Mouse (Mus musculus): ENCODE data around the gene Shroom4.
"Not testable (repeated sequence)": the region's sequence is repeated elsewhere in the genome, so short reads cannot be mapped to it uniquely, and the experiment has no call there.

Gene Shroom4

DNA sequence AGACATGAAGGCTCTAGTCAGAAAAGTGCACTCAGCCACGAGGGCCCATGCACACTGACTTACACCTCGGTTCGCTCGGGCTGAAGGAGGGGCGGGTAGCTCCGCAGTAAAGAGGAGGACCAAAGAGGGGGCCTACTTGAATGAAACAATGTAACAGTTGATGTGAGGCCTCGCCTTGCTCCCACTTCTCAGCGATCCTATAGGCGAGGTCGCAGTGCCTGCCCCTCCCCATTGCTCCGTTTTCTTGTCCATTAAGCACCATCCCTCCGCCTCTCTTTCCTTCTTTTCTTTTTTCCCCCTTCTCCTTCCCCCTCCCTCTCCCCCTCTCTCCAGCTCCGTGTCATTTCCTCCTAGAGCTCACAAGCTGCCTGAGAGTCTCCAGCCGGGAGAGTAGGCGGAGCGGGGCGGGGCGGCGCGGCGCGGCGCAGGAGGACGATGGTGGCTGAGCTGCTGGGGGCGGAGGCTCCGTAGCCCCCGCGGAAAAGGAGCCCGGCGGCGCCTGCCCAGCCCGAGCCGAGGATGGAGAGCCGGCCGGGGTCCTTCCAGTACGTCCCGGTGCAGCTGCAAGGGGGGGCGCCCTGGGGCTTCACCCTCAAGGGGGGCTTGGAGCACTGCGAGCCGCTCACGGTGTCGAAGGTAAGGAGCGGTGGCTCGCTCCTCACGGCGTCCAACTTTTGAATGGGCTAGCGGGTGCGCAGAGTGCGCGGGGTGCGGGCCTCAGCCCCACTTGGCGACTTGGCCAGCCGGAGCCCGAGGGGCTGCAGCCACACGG is at the start of gene Shroom4:
Gene Shroom4 (plus strand): TSS at position 229 of the 772 bp plus-strand sequence.
- DNase-seq (ENCODE audit: low spot score in 2 of 2), result peak; percentile 36 to 42

DNA sequence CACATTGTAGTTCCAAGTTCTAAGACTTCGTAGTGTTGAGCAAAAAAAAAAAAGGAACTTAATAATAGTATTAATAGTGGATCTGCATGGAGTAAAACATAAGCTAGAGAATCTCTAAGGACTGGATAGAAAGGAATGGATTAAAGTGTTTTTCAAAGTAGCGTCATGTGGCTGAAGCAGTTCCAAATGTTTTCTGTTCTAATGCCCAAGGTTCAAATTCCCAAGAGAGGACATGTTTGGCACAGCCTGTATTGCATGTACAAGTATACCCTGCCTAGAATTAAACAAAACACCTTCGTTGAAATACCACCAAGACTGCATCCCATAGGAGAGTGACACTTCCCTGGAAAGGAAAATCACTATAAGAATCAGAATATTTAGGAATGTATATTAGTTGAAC is 42.8 kb upstream of the Shroom4 start:
- no peak for DNase-seq (ENCODE audit: low spot score in 2 of 2)

DNA sequence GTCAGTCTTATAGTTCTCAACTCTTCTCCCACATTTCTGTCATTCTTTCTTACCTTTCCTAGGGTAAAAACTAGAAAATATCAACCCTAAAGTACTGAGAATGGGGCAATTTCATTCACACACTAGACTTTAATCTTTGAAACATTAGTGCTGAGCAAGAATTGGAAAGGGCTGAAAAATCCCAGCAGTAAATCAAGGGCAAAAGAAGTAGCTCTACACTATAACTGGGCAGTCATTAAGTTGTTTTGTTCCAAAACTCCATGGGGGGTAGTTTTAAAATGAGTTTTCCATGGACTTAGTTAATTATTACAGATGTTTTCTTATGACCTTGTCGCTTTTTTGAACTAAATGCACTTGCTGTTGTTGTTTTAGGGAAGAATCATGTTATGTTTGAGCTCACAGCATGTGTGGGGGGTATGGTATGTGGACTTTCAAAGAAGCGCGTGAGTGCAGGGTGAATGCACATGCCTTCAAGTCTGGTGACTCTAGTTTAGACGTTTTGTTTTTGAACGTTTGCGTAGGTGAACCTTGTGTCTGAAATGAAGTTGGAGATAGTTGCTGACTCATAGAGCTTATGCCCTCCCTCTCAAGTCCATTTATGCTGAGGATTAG is 42.0 kb upstream of the Shroom4 start:
- DNase-seq (ENCODE audit: low spot score in 2 of 2), result no peak

DNA sequence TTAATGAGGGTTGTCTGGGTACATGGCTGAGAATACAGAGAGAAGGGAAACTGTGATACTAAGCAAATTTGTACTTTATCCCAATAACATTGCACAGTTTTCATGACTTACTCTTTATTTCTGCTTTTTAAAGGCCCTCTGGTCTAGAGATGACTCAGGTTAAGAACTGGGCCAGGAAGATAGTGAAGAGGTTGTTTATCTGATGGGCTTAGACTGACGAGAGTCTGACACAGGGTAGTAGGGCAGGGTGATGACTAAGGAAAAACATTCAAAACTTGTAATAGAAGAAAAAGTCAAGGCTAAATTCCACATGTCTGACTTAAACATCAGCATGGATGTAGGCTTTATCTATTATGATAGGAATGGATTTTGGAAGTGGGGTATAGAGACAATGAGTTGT is 30.8 kb upstream of the Shroom4 start:
- no peak for DNase-seq (ENCODE audit: low spot score in 2 of 2)

DNA sequence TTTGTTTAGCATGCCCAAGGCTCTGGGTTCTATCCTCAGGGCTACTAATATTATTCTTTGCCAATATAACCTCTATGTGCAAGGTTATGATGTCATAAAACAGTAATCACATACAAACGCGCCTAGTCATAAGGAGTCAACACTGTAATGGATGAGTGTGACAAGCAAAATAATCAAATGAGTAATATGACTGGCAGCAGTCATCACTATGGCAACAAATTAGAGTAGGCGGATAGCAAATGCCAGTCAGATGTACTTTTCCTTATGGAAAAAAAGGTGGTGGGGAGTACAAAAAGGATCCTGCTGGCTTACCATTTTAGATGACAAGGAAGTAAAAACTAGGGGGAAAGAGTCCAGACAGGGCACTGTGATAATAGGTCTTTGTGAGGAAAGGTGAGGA is 28.9 kb upstream of the Shroom4 start:
- no peak for DNase-seq (ENCODE audit: low spot score in 2 of 2)

DNA sequence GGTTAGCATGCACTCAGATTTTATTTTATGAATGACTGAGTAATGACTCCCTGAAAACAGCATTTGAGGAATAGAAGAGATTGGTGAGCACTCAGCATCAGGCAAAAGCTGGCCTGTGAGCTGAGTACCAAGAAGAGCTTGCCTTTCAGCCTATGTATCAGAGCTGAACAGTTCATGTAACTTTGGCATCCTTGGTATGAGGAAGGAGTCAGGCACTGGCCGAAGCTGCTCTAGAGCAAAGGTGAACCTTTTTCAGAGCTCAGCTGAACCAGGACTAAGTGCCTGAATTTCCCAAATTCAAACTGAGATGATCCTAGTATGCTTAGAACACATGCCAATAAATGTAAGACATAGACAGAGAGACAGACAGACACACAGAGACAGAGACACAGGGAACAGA is 5.8 kb upstream of the Shroom4 start:
- no peak for DNase-seq (ENCODE audit: low spot score in 2 of 2)

DNA sequence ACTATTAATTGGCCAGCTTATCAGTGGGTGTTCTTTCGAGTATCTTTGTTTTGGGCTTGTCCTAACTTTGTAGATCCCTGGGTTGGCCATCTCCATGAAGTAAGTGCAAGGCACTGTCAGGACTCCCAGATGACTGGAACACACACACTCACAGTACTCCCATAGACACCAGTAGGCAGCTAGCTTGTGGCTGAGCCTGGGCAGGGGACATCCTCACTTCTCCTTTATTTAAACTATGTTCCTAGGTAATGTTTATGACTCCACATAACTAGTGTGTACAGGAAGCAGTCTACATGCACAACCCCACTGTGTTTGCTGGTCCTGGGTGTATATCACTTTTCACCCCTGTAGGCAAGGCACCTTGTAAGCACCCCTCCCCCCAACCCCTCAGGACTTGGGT is 461 bp upstream of the Shroom4 start:
- DNase-seq (ENCODE audit: low spot score in 2 of 2), result no peak

DNA sequence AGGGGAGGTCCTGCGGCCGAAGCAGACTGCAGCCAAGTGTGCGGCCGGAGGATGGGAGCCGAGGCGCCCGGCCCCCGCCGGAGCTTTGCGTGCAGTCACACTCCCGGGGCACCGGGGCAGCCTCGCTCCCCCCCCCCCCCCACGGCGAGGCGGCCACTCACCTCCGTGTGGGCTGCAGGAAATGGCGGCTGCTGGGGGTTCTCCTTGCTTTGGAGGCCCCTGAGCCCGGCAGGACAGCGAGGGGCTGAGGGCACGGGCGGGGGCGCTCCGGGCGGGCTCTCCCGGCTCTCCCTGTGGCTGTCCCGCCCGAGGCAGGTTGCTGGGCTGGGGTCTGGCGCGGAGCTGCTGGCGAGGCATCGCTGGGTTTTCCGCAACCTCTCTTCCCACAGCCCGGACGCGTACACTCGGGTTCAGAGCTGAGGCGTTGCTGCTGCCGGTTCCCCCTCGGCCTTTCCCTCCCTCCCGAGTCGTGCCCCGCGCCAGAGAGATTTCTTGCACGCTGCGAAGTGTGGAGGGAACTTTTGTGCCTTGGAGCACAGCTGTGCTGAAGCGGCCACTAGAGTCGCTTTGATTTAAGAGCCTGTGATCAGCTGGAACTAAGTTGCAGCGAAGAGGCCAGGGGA is 855 bp downstream of the Shroom4 start:
- no peak for DNase-seq (ENCODE audit: low spot score in 2 of 2)

DNA sequence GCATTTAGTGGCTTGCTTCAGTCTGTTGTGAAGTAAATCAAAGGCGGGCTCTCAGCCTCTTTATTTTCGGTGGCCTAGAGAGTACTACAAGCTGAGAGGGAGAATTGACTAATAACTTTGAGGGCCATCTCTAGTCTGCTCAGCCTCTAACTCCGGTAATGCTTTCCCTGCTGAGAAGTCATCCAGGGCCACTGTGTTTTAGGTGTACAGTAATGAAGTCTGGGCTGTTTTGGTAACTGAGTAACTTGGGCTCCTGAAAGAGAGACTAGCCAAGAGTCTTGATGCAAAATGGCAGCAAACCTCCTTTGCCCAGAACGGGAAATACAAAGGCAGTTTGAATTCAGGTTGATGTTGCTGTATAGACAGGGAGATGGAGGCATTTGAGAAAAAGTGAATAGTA is 3.3 kb downstream of the Shroom4 start:
- DNase-seq (ENCODE audit: low spot score in 2 of 2), result no peak

DNA sequence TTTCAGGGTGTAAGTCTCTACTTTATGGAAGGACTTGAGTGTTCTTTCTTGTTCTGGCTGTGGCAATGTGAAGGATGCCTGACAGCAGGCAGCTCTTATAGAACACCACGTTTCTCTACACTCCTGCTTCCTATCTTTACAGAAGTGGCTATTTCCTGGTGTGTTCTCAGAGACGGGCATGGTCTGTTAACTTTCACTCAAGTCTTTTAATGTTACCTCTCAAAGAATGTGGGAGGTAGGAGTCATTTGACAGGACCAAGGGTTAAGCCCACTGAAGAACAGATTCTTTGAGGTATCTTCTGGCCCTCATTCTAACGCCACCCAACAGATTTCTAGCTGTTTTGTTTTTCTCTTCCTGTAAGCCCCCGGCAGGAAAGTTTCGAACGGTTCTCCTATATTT is 9.5 kb downstream of the Shroom4 start:
- DNase-seq (ENCODE audit: low spot score in 2 of 2), result no peak

DNA sequence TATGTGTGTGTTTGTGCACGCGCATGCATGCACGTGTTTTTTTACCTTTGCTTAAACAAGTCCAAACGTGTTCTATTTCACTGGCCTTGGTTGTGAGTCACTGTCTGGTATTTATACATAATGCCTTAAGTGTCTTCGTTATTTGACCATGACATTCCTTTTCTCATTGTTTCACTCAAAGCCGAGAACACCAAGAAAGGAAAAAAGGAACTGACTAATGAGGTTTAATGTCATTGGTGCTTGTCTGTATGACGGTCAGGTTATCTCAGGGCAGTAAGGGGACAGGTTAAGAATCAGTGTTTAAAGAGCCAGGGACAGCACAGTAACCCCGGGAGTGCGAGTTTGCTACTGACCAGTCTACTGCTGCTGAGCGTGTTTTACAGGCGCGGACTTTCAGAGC is 15.8 kb downstream of the Shroom4 start:
- DNase-seq (ENCODE audit: low spot score in 2 of 2), result no peak

DNA sequence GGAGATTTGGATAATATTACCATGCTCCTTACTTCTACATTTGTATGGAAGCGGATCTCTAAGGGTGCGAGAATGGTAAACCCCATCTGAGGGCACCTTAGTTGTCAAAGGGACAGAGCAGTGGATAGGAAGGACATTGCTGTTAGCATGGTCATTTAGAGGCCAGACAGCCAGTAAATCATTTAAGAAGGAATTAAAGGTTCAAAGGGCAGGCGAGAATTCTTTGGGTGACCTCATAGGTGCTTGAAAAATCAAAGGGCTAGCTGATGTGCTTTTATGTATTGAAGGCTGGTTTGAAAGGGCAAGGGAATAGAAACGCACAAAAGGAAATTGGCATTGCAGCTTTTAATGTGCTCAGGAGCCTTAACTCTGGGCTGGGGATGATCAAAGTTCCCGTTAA is 16.3 kb downstream of the Shroom4 start:
- no peak for DNase-seq (ENCODE audit: low spot score in 2 of 2)

DNA sequence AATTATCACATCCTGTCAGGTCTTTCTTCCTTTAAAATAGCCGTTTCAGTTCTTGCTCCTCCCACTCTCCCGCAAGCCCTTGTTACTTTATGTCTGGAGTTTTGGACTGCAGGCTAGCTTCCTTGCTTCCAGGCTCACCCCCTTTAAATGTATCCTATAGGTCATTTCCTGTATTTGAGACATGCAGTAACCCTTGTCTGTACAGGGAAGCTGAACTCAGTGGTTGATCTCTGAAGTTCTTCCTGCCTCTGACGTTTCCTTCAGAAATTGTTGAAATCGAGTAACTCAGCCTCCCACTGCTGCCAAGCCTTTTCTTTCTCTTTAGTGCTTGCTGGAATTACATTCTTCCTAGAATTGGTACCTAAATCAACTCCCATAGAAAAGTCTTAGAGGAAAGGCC is 18.5 kb downstream of the Shroom4 start:
- DNase-seq (ENCODE audit: low spot score in 2 of 2), result no peak

DNA sequence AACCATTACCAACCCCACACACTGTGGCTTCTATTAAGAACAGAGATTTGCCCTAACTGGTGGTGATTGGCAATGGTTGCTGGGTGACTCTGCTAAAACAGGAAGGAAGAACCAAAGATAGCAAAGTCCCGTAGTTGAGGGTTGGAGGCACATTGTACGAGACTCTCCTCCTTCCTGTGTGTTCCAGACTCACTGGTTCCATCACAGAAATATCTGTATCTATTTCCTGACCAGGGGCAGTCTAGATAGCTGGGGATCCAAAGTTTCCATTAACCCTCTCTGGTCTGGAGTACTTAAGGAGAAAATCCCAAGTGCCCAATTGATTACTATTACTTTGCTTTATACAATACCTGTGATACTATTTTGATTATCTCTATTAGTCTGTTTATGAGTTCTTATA is 35.6 kb downstream of the Shroom4 start:
- DNase-seq (ENCODE audit: low spot score in 2 of 2), result no peak

DNA sequence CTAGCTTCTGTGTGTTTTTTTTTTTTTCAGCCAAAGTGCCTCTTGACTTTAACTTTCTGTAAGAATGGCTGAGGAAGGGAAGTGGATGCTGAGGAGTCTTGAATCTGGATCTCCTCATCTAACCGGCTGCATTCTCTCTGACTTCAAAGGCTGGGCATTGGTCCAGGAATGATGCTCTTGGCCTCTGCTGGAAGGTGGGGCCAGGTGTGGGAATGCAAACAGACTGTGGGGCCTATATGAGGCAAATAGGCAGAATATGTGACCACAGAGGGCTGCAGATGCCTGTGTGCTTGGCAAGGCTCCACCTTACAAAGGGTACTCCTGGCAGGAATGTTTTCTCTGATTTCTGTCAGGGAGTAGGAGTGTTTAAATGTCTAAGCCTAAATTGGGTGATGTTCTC is 46.8 kb downstream of the Shroom4 start:
- DNase-seq (ENCODE audit: low spot score in 2 of 2), result no peak

DNA sequence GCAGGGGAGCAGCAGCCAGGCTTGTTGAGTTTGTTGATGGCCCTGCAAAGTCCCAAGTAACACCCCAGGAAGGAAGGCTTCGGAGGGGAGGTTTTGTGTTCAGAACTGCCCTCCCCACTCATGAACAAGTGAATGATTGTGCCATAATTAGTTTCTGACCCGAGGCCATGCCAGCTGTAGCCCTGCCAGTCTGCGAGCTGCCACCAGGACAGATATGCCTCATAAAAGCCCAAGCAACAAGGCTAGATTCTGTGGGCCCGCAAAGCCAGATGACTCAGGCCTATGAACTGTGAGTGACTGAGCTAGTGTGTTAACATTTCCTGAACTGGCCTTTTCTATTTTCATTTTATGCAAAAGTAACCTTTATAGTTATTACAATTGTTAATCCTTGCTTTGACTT is 48.3 kb downstream of the Shroom4 start:
- no peak for DNase-seq (ENCODE audit: low spot score in 2 of 2)

DNA sequence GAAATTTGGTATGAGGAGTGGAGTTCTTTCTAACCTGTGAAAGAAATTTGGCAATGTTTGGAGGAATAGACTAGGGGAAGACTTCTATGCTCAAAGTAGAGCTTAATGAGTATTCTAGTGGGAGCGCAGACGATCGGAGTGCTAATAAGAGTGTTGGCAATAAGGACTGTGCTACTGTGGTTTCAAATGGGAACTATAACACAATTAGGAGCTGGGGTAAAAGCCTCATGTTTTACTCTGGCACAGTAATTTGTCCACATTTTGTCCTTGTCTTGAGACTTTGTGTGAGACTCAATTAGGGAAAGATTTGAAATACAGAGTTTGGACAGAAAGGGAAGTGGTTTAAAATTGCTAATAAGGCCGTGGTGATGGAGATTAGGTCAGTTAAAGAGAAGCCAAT is 53.6 kb downstream of the Shroom4 start:
- DNase-seq (ENCODE audit: low spot score in 2 of 2), result no peak

DNA sequence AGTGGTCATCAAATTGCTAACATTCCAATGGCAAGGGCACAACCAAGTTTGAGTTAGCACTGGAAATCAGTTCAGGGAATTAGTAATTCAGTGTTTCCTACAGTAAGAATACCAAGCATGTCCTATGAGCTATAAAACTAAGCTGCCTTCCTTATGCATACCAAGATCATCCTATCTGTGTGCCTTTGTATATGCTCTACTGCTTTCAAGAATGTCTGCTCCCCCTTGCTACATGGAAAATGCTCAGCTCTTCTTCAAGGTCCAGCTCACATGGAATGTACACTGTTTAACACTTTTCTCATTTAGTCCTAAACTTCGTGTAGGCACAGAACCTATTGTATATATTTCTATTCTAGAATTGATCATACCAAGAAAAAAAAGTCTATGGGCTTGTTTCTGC is 69.6 kb downstream of the Shroom4 start:
- not testable (repeated sequence) for DNase-seq (ENCODE audit: low spot score in 2 of 2)

DNA sequence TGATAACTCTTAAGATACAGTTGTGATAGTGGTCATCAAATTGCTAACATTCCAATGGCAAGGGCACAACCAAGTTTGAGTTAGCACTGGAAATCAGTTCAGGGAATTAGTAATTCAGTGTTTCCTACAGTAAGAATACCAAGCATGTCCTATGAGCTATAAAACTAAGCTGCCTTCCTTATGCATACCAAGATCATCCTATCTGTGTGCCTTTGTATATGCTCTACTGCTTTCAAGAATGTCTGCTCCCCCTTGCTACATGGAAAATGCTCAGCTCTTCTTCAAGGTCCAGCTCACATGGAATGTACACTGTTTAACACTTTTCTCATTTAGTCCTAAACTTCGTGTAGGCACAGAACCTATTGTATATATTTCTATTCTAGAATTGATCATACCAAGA is 72.9 kb downstream of the Shroom4 start:
- not testable (repeated sequence) for DNase-seq (ENCODE audit: low spot score in 2 of 2)

DNA sequence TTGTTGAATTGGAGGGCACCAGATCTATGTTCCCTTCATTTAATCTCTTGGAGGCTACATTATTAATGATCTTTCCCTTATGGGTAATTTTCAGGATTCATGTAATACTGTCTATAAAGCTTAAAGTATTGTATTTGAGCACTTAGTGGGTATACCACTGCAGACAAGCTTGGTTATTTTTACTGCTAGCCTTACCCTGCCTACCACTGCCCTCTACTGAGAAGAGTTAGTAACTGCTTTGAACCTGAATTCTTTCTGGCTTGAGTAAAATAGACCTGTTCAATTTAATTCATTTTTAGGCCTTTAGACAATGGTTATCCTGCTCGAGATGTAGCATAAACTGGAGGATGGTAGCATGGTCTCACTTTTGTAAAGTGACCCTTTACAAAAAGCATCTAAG is 75.5 kb downstream of the Shroom4 start:
- DNase-seq (ENCODE audit: low spot score in 2 of 2), result no peak

DNA sequence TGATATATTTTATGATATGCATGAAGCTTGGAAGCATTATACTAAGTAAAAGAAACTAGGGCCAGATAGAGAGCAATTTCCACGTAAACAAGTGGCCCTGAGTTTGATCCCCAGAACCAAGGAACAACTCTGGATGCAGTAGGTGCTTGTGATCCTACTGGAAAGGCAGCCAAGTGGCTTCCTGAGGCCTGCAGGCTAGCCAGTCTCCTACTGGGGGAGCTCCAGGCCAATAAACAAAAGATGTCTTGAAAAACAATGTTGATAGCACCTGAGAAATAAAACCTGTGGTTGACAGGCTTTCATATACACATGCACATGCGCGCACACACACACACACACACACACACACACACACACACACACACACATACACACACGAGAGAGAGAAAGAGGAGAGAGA is 82.6 kb downstream of the Shroom4 start:
- no peak for DNase-seq (ENCODE audit: low spot score in 2 of 2)

DNA sequence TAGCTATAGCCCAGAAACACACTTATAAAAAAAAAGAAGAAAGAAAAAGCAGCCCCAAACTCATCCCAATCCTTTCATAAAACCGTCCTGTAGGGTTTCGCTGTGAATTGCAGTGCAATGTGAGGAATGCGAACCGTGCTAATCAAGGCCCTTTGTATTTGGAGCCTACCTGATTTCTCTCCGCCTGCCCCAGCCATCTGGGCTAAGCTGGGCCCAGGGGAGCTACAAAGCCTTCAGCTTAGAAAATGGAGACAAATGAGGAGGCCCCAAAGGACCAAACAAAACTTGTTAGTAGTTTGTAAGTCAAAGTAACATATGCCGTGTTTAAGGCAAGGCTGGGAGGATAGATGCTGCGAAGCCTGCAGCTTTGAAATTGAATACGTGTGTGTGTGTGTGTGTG is 84.2 kb downstream of the Shroom4 start:
- DNase-seq (ENCODE audit: low spot score in 2 of 2), result no peak

DNA sequence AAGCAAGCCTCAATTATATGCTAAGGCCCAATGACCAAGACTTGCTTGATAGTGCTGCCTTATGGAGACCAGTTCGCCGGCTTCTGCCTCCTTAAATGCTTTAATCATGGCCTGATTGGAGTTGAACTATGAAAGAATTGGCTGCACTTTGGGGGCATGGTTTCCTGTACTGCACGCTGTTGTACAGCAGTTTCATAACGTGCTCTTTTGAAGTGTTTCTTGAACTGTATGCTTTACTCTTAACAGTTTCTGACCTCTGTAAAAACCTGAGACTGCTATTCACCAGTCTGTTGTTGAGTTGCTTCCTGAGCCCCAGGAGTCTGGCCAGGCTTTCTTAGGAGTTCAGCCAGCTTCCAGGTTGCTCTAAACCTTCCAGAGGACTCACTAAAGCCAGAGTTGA is 90.8 kb downstream of the Shroom4 start:
- no peak for DNase-seq (ENCODE audit: low spot score in 2 of 2)

Data from urinary bladder, postnatal 36 days (tissue).